Mouse (Mus musculus) cerebral cortex, adult 2 months (tissue): Measurements from ENCODE around the gene Ccdc175.

ENCODE experiments used
- WGBS: fragments of 180-500 bp; shearing (Covaris S2); methylation state at CpG from one replicate; pipeline ENCODE4 v1.1.7; 2018; 5-methylcytosine and 5-hydroxymethylcytosine counted together

Gene Ccdc175

DNA sequence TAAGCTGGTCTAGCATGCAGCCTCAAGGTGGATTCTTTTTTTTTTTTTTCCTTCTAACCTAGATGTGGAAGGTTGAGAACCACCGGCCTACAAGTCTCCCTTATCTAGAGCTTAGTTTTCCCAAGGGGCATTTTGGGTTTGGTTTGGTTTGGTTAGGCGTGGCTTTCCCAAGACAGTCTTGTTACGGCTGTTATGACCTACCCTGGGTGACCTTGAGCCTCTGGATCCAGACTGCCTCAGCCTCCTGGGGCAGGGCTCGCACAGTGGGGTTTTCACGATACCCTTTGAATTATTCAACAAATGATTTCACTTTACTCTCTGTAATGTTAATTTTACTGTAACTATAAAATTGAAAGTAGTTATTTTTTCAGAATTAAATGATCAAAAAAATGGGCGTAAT lies 82.1 kb downstream of the Ccdc175 start:
- WGBS, result 94% methylated on average over 6 of the region's 6 CpGs

DNA sequence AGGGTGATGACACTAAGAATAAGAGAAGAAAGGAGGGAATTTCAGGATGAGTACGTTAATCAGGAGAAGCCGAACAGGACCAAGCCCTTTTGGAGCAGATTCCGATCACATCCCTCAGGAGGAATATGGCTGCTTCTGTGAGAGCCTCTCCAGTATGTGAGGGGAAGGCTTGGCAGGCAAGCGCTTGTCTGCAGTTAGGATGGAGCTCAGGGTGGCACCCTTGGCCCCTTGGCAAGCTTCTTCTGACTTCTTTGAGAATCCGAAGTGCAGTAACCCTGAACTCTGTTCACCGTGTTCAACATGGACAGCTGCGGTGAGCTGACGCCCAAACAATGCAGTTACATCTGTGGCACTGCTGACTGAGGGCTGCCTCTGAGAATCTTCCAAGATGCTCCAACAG lies 87.9 kb downstream of the Ccdc175 start:
- 88% methylated on average over 8 of the region's 8 CpGs for WGBS

- 90% methylated on average over 4 of the region's 4 CpGs for whole genome bisulfite sequencing
Measured at GRCm38 (mm10) chr12:72089802-72090201, 95.0 kb downstream of the Ccdc175 start.

- under 1% methylated on average over 18 of the region's 18 CpGs for WGBS
Measured at GRCm38 (mm10) chr12:72086166-72086825, 98.5 kb downstream of the Ccdc175 start.

- under 1% methylated on average over 60 of the region's 60 CpGs for WGBS
Measured at GRCm38 (mm10) chr12:72085329-72086165, 99.3 kb downstream of the Ccdc175 start, which contains the start of the genes L3hypdh and Jkamp. Gene L3hypdh, minus strand, starts transcription at chr12:72085439. Gene Jkamp, plus strand, starts transcription at chr12:72085589.

DNA sequence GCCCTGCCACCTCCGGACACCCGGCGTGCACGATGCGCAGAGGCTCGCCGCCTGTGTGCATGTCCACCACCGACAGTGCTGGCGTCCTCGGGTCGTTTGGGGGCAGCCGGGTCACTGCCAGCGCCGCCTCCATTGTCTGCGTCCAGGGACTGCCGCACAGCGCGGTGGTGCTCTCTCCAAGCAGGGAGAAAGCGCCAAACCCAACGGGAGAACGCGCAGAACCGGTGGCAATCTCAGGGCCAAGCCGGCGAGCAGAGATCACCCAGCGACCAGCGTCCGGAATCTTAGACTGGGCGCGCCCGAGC lies 99.9 kb downstream of the Ccdc175 start:
- WGBS, result under 1% methylated on average over 31 of the region's 31 CpGs

- 13% methylated on average over 46 of the region's 46 CpGs for WGBS
Measured at GRCm38 (mm10) chr12:72084261-72085023, 100.4 kb downstream of the Ccdc175 start.

- 81% methylated on average over 9 of the region's 9 CpGs for WGBS
Measured at GRCm38 (mm10) chr12:72083265-72083664, 101.6 kb downstream of the Ccdc175 start.

GRCm38 (mm10) chr12:72082370-72082769 lies 102.5 kb downstream of the Ccdc175 start:
- WGBS, result 51% methylated on average over 18 of the region's 18 CpGs

GRCm38 (mm10) chr12:72081961-72082360 lies 102.9 kb downstream of the Ccdc175 start:
- WGBS, result 70% methylated on average over 3 of the region's 3 CpGs

DNA sequence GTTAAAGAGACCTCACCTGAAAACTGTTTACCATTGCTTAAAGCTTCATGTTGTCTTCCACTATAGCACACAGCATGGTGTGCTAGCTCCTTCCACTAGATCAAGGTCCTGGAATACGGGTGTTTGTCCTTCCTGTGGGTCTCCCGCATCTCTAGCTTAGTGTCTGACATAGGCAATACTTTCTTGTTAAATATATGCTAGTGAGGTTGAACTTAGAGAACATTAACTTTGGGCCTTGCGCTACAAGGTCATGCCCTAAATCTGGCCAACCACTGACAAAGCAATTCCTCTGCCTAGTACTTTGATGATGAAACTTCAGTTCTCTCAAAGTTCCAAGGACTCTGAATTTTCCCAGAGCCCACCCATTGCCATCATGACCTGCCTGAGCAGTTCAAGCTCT lies 106.6 kb downstream of the Ccdc175 start:
- 97% methylated on average over 3 of the region's 3 CpGs for WGBS

GRCm38 (mm10) chr12:72070327-72071269 lies 114.2 kb downstream of the Ccdc175 start, which contains the start of gene Gpr135:
Gene Gpr135, minus strand, starts transcription at chr12:72071125.
- under 1% methylated on average over 94 of the region's 94 CpGs for WGBS

- WGBS, result 10% methylated on average over 40 of the region's 40 CpGs
Measured at GRCm38 (mm10) chr12:72069626-72070326, 115.1 kb downstream of the Ccdc175 start.

GRCm38 (mm10) chr12:72057780-72058179 lies 127.0 kb downstream of the Ccdc175 start:
- 98% methylated on average over 1 of the region's 1 CpGs for WGBS

GRCm38 (mm10) chr12:72053851-72054250 lies 131.0 kb downstream of the Ccdc175 start:
- 62% methylated on average over 6 of the region's 6 CpGs for WGBS

DNA sequence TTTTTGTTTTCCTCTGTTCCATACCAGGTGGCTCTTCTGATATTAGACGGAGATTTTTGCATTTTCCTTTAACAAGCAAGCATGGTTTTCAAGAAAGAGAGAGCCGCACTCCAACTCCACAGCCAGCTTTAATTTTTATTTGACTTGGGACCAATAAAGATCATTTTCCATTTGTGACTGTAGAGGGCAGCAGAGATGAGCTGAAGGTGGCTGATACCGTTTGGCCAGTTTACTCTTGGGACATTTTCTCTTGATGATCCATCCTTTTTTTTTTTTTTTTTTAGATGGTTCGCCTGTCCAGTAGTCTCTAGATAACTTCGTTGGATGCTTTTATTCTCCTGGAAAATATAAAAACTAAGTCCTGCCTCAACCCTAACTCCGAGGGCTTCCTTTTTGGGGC lies 131.5 kb downstream of the Ccdc175 start:
- 37% methylated on average over 6 of the region's 6 CpGs for WGBS

DNA sequence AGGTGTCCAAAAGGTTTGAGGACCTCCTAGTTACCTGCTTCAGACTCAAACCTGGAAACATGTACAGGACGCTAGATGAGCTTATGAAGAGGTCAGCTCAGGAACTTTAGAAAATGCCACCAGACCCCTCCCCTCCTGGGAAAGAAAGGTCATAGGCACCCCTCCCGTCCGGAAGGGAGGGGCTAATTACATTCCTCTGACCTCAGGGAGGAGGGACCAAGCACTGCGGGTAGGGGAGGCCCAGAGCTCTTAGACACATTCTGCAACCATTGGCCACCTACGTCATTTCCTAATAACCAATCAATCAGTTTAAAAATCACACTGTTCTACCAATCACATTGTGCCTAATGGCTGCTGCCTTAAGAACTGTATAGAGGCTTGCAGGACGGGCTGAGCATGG lies 132.3 kb downstream of the Ccdc175 start:
- WGBS, result 79% methylated on average over 6 of the region's 6 CpGs
